Mouse (Mus musculus) embryonic fibroblast, embryonic 13.5 days (primary cell): ENCODE measurements at regions not wholly inside any gene's neighbourhood (a gene's known extent, or its start where the extent isn't known, plus 50 kb on each side); places are given as distances from the start of the nearest gene placed in this dataset.

Source experiments
- CTCF ChIP-seq: IDR thresholded peaks from 2 replicates; pipeline ENCODE4 v1.5.1; 2011; ENCODE audit warnings: mild to moderate bottlenecking, control low read depth, low read length, moderate library complexity, borderline replicate concordance; ENCODE audit not compliant: insufficient read depth
- POLR2A ChIP-seq: IDR thresholded peaks from 2 replicates; pipeline ENCODE4 v1.6.1; 2011; ENCODE audit warnings: low read depth, mild to moderate bottlenecking, control low read depth, low read length, moderate library complexity

DNA sequence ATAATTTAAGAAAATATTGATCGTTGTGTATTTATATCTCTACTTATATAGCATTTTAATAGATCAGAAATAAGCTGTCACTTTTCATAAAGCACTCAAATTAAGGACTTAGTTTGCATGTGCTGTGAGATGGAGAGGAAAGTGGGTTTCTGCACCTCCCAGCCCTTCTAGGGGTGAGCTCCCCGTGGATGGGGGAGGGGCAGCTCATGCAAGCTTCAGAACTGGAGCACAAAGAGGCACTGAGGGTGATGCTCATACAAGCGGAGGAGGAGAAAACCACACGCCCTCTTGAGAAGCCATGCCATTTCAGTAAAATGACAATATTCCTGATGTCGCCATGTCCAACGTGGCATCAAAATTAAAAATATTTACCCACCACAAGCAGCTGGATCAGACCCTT is 452.1 kb upstream of the 3110018I06Rik start:
- TF ChIP-seq POLR2A, result no peak
- TF ChIP-seq CTCF, result no peak
